Mouse (Mus musculus) frontal cortex, postnatal 14 days (tissue): ENCODE results near the gene Gnas.
"Not testable (repeated sequence)": the region's sequence is repeated elsewhere in the genome, so short reads cannot be mapped to it uniquely, and the experiment has no call there.

Experiments
- DNase-seq, 2 experiments: peaks; one replicate each; pipeline ENCODE4 v3.0.0; 2022; ENCODE audit warnings: low spot score in 2 of 2

Gene Gnas

DNA sequence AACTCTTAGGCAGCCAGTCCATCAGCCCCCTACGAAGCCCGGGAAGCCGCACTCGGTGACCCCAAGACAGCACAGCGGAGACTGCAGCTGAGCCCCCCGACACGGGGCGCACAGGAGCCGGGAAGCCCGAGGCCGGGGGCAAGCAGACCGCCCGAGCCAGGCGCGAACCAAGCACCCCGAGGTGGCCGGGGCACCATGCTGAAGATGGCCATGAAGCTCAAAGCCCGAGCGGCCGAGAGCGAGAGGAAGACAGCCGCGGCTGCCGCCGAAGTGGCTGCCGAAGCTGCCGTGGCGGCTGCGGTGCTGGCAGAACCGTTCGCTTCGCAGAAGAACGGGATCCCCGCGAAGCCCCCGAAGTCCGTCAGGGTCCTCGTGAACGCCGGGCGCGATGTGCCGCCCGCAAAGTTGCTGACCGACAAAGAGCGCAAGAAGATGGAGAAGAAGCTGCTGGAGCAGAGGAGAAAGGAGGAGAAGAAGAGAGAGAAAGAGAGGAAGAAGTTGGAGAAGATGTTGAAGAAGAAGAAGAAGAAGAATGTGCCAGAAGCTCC is 44.3 kb downstream of the Gnas start:
- no peak for DNase-seq

GRCm38 (mm10) chr2:174328926-174329662 is 45.0 kb downstream of the Gnas start:
- no peak for DNase-seq

DNA sequence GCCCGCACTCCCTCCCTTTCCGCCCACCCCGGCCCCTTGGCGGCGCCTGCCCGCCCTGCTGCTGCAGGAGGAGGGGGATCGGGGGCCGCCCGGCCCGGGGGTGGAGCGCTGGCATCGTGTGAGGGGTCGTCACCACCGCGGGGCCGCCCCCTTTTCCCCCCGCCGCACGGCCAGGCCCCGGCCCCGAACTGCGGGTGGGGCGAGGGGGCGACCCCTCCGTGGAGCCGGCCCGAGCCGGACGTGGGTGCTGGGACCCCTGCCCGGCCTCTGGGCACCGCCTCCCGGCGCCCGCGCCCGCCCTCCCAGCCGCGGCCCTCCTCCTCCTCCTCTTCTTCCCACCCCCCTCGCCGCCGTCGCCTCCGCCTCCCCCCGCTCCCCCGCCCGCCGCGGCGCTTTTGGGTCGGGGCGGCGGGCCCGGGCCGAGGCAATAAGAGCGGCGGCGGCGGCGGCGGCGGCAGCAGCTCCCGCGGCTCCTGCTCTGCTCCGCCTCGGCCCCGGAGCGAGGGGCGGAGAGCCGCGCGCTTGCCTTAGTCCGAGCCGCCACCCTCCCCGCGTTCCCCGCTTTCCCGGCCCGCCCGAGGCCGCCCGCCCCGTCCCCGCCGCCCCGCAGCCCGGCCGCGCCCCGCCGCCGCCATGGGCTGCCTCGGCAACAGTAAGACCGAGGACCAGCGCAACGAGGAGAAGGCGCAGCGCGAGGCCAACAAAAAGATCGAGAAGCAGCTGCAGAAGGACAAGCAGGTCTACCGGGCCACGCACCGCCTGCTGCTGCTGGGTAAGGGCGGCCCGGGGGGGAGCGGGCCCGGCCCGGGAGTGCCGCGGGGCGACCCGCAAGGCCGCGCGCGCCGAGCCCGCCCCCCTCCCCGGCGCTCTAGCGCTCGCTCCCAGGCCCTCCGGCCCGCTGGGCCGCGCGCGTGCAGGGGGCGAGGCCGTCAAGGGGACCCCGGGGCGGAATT is 45.8 kb downstream of the Gnas start:
- DNase-seq = peak in 1 of 2 experiments; percentile 64

DNA sequence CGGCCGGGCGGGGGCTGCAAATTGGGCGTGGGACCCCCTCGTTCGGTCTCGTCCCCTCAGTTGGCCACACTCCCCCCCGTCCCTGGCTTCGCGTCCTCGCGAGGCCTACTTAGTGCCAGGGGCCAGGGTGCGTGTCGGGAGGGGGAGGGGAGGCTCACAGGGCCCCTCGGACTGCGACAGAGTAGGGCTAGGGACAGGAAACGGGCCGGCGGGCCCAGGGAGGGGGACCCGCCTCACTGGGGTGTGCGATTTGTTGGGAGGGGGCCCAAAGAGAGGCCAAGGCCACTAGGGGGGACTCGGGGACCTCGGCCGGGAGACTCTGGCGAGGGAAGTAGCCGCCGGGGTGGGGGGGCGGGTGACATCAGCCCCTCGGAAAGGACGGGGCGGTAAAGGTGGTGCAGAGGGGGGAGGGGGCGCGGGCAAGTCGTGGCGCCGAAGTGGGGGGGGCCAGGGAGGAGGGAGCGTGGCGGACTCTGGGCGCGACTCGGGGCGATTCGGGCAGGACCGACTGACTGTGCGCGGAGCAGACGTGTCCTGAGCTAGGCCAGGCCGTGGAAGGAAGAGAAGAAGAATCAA is 46.6 kb downstream of the Gnas start:
- peak; percentile 47 to 60 for DNase-seq

GRCm38 (mm10) chr2:174331282-174332030 is 47.3 kb downstream of the Gnas start:
- no peak for DNase-seq

DNA sequence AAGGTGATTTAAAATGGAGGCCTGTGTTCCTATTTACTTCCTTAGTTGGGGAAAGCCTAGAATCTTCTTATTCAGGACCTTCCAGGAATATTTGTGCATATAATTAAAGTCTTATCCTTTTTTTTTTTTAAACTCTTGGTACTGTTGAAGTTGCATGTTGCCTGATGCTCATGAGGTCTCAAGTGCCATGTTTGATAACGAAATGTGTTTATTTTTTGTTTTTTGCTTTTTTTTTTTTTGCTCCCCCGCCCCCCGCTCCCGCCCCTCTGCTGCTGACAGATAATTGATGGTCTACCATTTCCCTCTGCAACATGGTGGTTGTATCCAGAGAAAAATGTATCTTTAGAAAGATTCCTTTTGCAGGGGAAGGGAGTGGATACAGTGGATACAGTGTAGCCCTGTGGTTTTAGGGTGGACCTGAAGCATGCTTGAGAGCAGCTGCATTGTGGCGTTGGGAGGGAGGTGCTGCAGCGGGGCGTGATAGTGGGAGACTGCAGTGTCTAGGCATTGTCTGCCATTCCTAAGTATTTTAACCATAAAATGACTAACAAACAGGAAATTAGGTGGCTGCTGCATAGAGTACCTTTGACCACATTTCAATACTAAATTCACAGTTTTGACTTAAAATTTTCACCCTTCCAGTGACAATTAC is 49.2 kb downstream of the Gnas start:
- no peak for DNase-seq

DNA sequence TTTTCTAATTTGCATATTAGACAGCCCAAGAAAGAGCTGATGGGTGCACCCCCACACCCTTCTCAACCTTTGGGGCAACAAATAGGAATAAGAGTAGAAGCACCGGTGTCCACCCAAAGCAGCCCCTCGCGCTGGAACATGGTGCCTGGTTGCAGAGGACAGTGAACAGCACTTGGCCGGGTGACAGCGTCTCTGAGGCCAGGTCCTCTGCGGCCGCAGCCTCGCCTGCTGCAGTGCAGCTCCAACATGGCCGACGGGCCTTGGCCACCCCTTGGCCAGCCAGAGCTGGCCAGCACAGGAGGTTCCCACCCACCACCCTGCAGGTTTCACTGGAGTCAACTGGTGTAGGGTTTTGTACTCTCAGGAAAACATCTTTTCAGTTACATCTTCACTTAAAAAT is 50.3 kb downstream of the Gnas start:
- DNase-seq = no peak

GRCm38 (mm10) chr2:174337275-174337674 is 53.2 kb downstream of the Gnas start:
- DNase-seq = no peak

DNA sequence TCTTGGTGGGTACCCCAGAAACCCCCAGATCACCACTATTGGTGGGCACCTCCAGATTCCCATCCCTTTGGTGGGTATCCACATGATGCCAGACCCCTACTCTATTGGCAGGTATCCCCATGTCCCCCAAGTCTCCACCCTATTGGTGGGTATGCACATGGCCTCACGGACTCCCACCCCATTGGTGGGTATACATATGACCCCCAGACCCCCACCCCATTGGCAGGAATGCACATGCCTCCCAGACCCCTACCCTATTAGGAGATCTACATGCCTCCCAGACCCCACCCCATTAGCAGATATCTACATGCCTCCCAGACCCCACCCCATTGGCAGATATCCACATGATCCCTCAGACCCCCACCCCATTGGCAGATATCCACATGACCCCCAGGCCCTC is 55.6 kb downstream of the Gnas start:
- DNase-seq = no peak

- no peak for DNase-seq
Observed at GRCm38 (mm10) chr2:174340229-174340892, 56.2 kb downstream of the Gnas start.

DNA sequence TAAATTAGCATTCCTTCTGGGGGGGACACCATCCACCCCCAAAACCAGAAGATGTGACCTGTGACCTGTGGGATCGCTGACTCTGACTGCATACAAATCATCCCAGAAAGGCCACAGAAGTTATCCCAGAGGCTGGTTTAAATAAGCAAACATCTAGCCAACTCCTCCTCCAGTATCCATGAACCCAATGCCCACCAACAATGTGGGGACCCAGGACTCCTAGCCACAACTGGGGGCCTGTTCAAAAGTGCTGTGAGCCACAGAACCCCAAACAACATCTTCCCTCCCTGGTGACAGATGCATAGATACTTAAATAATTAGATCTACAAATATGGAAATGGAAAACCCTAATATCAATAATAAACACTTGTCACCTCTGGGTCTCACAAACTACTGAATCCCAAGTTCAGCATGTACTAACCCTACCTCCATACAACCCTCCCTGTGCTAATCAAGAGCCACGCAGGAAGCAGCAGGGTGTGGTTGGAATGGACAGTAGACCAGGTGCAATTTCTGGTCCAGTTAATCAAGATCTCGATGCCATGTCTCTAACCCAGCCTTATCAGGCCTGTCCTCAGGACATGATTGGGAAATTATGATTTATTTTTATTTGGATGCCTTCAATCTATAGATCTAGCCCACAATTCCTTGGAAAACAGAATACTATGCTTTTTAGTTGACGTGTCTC is 56.9 kb downstream of the Gnas start:
- DNase-seq = no peak

DNA sequence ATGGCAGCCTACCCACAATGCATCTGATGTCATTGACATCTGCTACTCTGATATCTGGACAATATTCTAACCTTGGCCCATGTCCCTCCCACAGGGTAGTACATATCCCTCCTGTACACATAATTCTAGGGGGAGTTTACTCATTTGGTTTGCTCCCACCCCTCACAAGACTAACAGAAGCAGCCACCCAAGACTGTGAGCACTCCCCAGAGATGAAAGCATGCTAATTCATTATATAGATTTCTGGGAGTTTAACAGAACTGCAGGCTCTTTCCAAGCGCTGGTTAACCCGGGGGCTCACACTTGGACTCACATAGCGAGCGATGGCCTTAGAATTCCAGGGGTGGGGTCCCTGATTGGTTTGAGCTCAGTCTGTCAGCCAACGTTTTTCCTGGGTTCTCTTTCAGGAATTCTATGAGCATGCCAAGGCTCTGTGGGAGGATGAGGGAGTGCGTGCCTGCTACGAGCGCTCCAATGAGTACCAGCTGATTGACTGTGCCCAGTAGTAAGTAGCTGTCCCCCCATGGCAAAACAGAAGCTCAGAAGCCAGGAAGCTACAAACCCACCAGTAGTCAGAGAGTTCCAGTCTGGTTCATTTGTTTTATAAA is 58.8 kb downstream of the Gnas start:
- DNase-seq = no peak

DNA sequence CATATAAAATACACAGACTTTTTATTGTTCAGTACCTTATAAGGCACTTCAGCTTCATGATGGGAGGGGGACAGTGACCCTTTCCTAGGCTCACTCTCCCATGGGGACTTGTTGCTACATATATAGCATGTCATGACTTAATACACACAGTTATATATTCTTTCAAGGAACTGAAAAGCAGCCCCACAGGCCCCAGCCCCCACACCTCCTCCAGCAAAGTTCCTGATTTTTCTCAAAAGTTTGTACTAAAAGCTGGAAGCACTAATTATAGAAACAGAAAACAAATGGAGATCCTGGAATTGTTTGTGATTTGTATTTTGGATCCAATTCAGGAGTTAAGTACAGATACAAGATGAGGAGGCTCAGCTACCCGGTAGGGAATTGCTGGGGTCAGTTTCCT is 59.4 kb downstream of the Gnas start:
- DNase-seq = no peak

DNA sequence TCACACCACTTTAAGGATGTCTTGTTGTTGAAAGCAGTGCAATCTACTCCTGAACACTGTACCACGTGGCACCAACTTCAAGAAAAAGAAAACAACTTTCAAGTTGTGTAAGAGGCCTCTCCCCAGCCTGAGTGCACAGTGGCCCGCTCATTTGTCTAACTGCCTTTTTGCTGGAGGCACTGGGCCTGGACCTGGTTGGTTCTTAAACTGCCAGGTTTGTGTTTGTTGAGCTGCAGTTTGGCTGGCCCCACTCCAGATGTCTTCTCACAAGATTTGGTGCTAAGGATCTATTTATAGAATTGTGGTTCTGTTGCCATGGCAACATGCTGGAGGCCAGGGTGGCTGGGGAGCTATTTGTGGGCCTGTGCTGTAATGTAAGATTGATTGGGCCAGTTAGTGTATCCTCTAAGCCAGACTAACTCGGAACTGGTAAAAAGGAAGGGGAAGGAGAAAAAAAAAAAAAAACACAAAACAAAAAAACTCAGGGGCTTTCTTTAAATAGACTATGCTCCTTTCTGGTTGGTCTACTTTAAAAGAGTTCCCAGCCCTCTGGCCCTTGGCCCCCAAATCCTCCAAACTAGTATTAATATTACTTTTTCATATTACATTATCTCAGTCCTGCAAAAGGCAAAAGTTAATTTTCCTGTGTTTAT is 60.0 kb downstream of the Gnas start:
- peak; percentile 63 to 81 for DNase-seq

- DNase-seq = no peak
Observed at GRCm38 (mm10) chr2:174344996-174345395, 60.9 kb downstream of the Gnas start.

DNA sequence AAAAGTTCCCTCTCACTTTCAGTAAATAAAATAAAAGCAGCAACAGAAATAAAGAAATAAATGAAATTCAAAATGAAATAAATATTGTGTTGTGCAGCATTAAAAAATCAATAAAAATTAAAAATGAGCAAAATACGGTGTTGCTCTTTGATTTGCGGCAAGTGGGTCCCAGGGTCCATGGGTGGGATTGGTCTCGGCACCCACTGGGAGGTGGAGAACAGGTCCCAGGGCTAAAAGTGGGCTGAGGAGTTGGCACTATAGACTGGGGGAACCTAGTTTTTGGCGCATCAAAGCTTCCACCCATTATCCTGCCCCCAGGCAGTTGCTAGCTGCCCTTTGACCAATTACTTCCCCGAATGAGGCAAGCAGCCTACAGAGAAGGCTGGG is 62.5 kb downstream of the Gnas start, which contains the start of gene Gm20721:
Gene Gm20721, minus strand, starts transcription at position 101 of the 387 bp plus-strand sequence.
- no peak for DNase-seq

DNA sequence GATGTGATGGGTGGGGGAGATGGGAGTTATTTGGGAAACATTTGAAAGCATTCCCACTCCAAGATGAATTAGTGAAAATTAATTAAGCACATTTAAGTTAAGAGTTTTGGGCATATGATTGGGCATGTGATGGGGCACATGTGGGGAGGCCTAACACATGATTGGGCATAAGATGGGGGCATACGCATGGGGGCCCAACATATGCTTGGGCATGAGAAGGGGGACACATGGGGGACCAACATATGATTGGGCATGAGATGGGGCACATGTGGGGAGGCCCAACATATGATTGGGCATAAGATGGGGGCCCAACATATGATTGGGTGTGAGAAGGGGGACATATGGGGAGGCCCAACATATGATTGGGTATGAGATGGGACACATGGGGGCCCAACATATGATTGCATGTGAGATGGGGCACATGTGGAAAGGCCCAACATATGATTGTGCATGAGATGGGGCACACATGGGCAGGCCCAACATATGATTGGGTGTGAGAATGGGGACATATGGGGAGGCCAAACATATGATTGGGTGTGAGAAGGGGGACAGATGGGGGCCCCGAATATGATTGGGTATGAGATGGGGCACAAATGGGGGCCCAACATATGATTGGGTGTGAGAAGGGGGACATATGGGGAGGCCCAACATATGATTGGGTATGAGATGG is 63.0 kb downstream of the Gnas start:
- DNase-seq = not testable (repeated sequence)

- no peak for DNase-seq
Observed at GRCm38 (mm10) chr2:174358516-174358915, 74.4 kb downstream of the Gnas start.
